Mouse (Mus musculus) splenic B cell, adult 2 months (primary cell): ENCODE data around the gene Dusp1.

Experiments used
- DNase-seq: peaks from one replicate; pipeline ENCODE4 v3.0.0-alpha.2; 2011; ENCODE audit warnings: low read depth, low spot score
- H3K27me3 ChIP-seq: 2 replicates; pipeline ENCODE4 v1.6.1; 2012; ENCODE audit warnings: mild to moderate bottlenecking, low read length, moderate library complexity, mixed read lengths; ENCODE audit not compliant: control insufficient read depth, poor library complexity, insufficient read depth, severe bottlenecking
- H3K36me3 ChIP-seq: 2 replicates; pipeline ENCODE4 v1.6.1; 2012; ENCODE audit warnings: mild to moderate bottlenecking, low read length, moderate library complexity, mixed read lengths; ENCODE audit not compliant: control insufficient read depth, poor library complexity, insufficient read depth, severe bottlenecking

Dusp1 gene

DNA sequence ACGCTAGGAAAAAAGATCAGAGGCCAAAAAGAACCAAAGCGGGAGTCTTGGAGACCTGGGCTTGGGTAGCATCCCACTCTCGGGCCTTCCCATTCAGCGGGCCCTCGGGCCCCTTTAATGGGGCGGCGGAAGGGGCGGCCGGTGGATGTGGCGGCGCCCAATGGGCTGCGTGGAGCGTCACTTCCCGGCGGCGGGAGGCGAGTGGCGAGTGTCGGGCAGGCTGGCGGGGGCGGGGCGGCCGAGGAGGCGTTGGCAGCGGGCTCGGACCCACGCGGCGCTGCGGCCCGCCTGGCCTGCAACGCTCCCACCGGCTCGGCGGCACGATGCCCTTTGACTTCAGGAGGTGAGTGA lies 663 bp downstream of the Dusp1 start, which contains the start of gene Ergic1:
Ergic1 (plus strand) TSS at position 200 of the 351 bp plus-strand sequence.
- Histone ChIP-seq H3K36me3 (no peaks in the 10 kb centered on the region), H3K27me3 (no peaks in the 10 kb centered on the region)
- DNase-seq: peak; percentile 82

DNA sequence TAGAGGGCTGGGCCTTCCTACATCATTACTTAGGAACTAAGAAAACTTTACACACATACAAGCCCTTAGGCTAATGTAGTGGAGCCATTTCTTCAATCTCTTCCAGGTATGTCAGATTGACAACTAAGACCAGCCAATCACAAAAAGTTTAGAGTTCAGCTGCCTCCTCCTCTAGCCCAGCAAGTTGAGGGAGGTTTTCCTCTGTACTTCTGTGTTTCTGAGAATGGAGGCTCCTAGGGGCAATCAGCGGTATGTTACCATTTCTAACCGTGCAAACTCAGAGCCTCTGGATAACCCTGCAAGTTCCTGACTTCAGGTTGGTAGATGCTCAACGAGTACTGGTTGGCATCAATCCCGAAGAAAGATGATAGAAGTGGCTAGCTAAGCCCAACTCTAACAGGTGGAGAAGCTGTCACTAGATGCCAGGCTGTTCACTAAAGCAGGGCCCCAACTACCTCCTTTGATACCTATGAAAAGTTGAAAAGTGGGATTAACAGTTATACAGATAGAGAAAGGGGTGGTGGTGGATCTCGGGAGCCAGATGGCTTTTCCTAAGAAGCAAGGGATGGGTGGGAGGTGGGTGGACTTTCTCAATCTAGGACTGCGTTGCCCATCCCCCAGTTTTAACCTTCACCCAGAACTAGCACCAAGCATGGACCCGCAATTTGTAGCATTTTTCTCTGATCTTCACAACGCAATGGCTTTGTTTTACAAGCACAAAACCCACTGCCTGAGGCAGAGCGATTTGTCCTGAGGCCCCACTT lies 1.2 kb downstream of the Dusp1 start:
- peak; percentile 51 for DNase-seq
- Histone ChIP-seq H3K36me3 (no peaks in the 10 kb centered on the region), H3K27me3 (no peaks in the 10 kb centered on the region)

DNA sequence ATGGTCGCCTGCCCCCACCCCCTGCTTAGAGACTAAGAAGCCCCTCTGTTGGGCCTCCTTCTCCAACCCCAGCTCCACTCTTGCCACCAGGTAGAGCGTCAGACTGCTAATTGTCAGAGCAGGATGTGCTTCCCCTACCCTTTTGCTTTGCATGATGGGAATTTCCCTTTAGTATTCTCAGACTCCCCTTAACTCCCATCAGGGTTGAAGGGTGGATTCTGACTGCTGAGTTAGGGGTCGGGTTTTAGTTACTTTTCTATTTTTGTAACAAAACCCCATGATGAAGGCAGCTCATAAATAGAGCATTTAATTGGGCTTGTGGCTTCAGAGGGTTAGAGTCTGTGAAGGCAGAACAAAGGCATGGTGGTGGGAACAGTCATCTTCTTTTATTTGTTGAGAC lies 8.9 kb downstream of the Dusp1 start:
- no peaks in the 10 kb centered on the region for H3K36me3 ChIP-seq
- DNase-seq: no peak

DNA sequence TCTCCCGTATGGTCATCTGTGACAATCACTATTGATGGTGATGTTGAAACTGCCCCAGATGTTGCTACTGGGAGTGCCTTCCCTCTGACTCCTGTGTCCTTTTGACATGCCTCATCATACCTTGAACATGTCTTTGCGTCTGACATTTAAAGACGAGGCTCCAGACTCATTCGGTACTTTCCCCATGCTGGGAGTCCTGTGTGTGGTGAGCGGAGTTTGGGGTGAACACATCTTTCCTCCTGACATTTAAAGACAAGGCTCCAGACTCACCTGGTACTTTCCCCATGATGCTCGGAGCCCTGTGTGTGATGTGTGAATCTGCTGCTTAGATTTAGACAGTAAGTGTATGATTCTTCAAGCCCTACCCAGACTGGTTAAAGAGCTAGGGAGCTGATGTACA lies 10.8 kb downstream of the Dusp1 start:
- H3K27me3 ChIP-seq: no peaks in the 10 kb centered on the region
- no peak for DNase-seq
- H3K36me3 ChIP-seq: no peaks in the 10 kb centered on the region

More for the DNA sequence above, 8.9 kb downstream of the Dusp1 start:
- H3K27me3 ChIP-seq: no peaks in the 10 kb centered on the region

DNA sequence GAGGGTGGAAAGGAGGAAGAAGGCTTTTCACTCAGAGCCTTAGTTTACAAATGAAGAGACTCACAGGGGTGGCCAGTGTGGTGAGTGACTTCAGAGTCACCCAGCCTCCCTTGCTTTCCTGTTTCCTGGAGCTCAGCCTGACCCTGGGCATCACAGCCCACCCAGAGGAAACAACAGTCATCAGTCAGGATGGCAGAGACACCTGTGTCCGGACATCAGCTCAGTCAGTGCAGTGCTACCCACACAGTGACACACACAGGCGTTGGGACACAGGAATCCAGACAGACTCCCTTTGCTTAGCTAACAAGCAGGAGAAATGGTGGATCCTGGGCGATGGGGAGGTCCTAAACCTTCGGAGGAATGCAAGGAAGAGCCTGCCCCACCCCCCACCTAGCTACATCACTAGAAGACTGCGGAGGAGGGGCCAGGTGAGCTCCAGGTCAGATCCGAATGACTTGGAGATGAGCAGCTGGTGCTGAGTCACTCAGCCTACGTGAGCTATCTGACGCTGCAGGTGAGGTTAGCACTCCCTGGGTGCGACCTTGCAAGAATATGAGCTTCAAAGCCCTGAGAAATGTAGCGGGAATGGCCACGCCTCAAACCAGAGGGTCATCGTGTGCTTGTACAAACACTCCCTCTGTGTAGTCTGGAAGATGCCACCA lies 12.6 kb downstream of the Dusp1 start:
- DNase-seq: no peak
- H3K36me3 ChIP-seq: no peaks in the 10 kb centered on the region

DNA sequence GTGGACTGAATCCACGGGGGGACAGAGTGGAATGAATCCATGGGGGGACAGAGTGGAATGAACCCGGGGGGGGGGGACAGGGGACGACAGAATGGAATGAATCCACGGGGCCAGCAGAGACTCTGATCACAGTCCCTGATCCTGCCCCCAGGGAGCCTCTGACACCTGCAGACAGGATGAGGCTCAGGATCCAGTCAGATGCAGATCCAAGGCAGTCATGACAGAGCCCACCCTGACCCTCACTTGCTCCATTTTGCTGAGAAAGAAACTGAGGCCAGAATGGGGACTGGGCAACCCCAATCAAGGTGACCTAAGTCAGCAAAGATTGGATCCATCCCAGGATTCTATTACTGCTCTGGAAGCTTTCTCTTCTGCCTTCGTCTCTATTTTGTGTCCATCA lies 13.4 kb downstream of the Dusp1 start:
- DNase-seq: no peak
- Histone ChIP-seq H3K36me3 (no peaks in the 10 kb centered on the region), H3K27me3 (no peaks in the 10 kb centered on the region)

More for the DNA sequence above, 12.6 kb downstream of the Dusp1 start:
- no peaks in the 10 kb centered on the region for H3K27me3 ChIP-seq

DNA sequence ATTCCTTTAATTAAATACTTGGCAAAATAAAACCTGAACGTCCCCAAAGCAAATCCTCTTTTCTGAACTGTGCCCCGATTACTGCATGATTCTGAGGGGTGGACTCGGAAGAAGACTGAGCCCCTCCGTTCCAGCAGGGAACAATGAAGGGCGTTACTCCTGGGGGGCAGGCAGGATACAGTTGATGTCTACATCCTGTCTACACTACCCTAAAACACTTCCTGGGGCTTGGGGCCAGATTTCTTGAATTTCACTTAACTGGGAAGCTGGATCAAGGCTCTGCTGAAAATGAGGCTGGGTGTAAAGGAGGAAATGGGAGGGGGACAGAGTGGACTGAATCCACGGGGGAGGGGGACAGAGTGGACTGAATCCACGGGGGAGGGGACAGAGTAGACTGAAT lies 14.2 kb downstream of the Dusp1 start:
- DNase-seq: no peak
- H3K27me3 ChIP-seq: no peaks in the 10 kb centered on the region
- H3K36me3 ChIP-seq: no peaks in the 10 kb centered on the region

DNA sequence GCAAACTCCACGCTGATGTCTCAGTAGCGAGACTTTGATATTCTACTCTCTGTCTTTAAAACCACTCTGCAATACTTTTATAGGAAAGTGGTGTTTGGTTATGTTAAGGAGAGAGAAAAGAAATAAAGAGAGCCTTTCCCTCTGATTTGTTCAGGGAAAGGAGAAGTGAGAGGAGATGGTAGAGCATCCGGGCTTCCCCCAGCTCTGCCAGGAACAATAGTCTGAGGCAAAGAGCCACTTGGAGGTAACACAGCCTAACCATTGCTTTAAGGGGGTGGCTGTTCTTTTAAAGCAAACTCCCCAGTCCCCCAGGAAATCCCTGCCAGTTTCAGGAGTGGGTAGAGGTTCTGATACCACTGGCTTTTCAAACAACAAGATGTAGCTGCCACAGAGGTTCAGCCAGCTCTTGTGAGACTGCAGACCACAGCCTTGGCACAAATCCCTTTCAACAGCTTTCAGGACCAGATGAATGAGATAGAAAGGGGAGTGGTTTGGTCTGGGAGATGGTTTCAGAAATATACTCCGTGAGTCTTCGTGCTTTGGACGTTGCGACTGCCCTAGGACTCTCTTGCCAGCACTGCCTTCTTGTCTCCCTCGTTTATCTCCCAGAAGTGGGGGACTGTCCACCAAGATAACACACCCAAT lies 17.5 kb downstream of the Dusp1 start:
- Histone ChIP-seq H3K36me3 (no peaks in the 10 kb centered on the region), H3K27me3 (no peaks in the 10 kb centered on the region)
- no peak for DNase-seq

DNA sequence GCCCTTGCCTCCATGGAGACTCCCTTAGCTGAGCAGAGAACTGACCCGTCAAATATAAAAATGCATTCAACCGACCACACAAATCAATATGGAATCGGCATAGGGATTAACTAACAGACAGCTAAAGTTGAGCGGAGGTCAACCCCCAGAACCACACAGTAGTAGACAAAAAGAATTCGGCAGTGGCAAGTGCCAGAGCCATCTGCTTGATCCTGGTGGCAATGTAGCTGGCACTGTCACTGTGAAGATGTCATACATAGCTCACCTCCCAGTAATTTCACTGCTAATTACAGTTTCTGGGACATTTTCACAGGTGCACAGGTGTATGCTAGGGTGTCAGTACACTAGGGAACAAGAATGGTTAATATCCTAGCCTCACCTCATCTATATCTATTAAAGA lies 21.8 kb downstream of the Dusp1 start:
- no peaks in the 10 kb centered on the region for H3K36me3 ChIP-seq
- DNase-seq: no peak

DNA sequence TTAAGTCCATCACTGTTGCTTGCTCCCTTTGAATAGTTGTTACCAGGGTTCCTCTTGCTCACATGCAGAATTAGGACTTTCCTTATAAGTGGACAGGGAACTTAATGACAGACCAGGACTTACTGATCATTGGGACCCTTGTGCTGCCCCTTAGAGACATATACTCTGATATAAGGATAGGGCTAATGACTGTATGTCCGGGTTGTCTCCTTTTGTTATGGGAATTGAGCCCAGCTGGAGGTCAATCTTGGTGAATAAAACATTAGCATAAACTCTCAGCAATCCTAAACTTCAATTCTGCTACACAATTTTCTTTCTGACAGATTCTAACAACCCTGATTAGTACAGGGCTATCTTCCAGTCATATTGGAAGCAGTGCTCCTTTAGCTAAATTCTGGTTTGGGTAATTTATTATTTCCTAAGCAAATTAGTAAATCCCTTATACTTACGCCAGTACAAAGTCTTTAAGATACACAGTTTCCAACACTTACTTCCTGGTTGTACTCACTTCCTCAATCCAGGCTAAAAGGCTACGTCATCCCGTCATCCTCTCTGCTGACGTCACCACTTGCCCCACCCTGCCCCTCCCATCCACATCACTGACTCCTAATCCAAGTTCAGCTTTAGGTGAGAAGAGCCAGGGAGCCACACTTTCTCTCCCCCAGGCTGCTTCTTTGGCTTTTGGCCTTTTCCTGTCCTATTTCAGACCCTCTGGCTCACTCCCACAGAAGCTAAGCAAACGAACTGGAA lies 24.0 kb downstream of the Dusp1 start:
- DNase-seq: peak; percentile 91

More for the DNA sequence above, 21.8 kb downstream of the Dusp1 start:
- H3K27me3 ChIP-seq: peaks cover 2% of the 10 kb centered on the region; the same call in 1 of the 2 replicates

DNA sequence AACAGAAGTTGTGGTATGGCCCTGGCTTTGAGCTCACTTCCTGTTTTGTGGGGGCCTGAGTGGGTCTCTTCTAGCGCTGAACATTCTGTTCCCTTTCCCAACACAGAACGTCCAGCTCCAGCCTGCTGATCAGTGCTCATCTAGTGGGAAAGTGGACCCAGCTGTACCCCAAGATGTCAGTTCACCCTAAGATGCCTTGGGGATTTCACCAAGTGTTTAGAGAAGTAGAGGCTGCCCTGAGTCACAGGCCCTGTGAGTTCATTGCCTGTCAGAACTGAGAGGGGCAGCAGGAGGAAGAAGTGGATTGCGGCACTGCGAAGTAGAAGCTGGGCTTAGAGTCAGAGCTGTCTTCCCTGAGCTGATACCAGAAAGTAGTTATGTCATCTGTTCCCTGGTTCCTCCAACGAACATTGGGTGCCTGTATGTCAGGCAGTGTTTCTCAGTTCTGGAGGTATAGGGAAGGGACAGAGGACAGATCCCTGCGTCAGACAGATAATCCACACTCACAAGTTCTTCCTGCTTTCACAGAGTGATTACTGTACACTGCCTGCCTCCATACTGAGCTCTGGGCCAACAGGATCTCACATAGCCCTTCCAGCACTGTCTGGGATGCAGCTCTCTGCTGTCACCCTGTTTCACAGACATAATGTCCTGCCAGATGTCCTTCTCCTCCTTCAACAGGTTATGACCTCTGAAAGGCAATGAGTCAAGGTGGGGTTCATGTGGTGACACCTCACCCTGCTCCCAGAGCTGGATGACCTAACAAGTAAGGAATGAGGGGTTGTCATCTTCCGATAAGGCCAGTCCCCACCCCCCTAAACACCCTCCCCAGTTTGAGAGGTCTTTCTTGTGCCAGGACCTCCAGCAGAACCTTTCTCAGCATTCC lies 26.4 kb downstream of the Dusp1 start:
- DNase-seq: peak; percentile 40
- peaks cover 2% of the 10 kb centered on the region; the same call in 1 of the 2 replicates for H3K27me3 ChIP-seq
- no peaks in the 10 kb centered on the region for H3K36me3 ChIP-seq

More for the DNA sequence above, 24.0 kb downstream of the Dusp1 start:
- no peaks in the 10 kb centered on the region for H3K36me3 ChIP-seq
- H3K27me3 ChIP-seq: peaks cover 2% of the 10 kb centered on the region; the same call in 1 of the 2 replicates

DNA sequence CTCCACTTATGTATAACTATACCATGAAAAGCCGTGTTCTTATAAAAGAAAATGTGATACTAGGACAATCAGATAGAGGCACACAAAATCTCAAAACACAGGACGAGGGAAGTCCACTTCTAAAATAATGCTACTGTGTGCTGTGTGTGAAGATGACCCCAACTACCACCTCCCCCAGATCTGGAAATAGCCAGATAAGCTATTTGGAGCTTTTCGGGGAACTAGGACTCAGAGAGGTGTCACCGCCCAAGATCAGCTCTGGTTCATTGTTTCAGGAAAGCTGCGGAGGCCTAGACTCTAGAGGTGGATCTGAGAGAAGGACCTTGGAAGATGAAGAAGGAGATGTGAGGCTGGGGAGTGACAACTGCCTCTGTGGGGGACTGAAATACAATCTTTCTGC lies 27.2 kb downstream of the Dusp1 start:
- no peak for DNase-seq
- no peaks in the 10 kb centered on the region for H3K36me3 ChIP-seq

DNA sequence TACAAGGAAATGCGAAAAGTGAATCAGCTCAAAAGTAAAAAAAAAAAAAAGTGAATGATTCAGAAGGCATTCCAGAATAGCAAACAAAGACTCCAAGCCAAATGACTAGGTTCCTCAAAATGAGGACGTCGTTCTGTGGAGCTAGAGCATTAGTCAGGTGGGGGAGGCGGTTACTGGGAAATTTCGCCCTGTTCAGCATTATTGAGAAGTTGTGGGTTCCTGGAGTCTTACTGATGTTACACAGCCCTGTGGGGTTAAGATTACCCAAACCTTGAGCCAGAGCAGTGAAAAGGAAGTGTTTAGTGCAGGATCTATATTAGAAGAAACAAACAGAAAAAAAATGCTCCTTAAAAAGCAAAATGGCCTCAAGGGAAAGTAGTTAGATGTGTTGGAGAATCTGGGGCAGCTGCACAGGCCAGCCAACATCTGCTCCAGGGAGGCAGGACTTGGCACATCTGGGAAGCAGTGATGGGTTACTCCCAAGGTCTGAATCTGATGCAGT lies 28.0 kb downstream of the Dusp1 start:
- H3K27me3 ChIP-seq: peaks cover 2% of the 10 kb centered on the region; the same call in 1 of the 2 replicates
- H3K36me3 ChIP-seq: no peaks in the 10 kb centered on the region
- DNase-seq: peak; percentile 35

More for the DNA sequence above, 27.2 kb downstream of the Dusp1 start:
- H3K27me3 ChIP-seq: peaks cover 2% of the 10 kb centered on the region; the same call in 1 of the 2 replicates
